Mouse (Mus musculus): ENCODE results near the gene Clcn6. TPM values are rescaled to one million over a fixed set of nuclear protein-coding genes. Genes with fewer than 3 reads are reported as not detected.
"Not testable (repeated sequence)": the region's sequence is repeated elsewhere in the genome, so short reads cannot be mapped to it uniquely, and the experiment has no call there.

Gene Clcn6
- total RNA-seq, 2 experiments from 2014 or later: 86.1 to 86.6 TPM

DNA sequence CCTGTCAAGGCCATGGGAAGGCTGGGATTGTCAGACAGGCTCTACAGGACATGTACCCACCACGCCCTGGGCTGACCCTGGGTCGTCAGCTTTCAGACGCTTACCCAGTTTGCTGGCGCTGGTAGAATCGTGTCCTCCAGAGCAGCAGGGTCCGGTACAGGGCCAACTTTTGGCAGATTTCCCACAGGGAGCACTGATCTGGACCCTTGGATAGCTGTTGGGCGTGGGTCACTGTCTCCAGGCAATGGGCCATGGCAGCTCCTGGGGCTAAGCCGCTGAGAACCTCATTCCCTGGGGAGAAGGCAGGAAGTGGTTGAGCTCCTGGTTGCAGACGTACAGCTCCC, 27.8 kb upstream of the Clcn6 start:
- intact Hi-C loops (cut with DNase I): no loop called here
- no peak for DNase-seq

DNA sequence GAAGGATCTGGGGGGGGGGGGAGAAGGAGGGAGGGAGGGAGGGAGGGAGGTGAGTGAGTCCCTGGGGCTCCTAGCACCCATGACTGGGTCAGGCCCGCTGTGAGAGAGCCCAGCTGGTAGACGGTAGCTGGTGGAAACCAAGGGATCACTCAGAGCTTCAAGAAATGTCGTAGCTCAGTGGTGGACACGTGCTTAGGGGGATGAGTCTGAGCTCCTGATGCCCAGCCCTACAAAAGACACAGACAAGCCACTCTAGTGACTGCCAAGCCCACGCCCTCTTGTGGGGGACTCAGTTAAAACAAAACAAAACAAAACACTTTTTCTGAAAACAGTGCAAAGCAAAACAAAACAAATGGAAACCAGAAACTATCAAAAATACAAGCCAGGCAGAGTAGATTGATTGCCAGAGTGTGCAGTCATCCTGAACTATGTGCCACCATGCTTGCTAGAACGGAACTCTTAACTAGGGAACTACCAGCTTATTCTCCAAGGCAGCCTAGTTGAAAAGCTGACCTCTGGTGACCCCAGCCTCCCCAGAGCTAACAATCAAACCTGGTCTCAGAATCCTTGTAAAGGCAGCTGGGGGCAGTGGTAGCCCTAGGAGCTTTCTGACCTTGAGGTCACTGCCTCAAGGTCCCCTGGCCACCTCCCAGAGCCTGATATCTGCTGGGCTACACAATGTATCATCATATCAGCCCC, 27.2 kb upstream of the Clcn6 start:
- DNase-seq: no peak
- intact Hi-C loops (cut with DNase I): no loop called here

GRCm38 (mm10) chr4:148061086-148061480, 22.5 kb upstream of the Clcn6 start:
- no peak for DNase-seq
- intact Hi-C loops (cut with DNase I): no loop called here

- no peak for DNase-seq
- intact Hi-C loops (cut with DNase I): no loop called here
Observed at GRCm38 (mm10) chr4:148060120-148061085, 21.8 kb upstream of the Clcn6 start.

DNA sequence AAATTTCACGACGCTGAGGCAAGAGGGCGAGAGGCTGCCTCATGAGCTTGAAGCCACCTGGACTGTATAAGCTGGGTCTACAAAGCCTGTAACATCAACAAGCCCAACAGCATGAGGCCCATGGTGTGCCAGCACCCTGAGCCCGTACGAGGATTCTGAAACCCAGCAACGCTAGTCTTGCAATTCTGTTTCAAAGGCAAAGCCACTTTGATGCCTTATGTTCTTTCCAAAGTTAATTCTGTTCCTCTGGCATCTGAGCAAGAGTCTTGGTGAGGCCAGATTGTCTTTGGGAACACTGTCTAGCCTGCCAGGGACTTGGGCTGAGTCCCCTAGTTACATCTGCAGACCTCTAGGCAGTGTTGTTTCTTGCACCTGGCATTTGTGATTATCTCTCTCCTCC, 20.4 kb upstream of the Clcn6 start:
- DNase-seq: no peak

DNA sequence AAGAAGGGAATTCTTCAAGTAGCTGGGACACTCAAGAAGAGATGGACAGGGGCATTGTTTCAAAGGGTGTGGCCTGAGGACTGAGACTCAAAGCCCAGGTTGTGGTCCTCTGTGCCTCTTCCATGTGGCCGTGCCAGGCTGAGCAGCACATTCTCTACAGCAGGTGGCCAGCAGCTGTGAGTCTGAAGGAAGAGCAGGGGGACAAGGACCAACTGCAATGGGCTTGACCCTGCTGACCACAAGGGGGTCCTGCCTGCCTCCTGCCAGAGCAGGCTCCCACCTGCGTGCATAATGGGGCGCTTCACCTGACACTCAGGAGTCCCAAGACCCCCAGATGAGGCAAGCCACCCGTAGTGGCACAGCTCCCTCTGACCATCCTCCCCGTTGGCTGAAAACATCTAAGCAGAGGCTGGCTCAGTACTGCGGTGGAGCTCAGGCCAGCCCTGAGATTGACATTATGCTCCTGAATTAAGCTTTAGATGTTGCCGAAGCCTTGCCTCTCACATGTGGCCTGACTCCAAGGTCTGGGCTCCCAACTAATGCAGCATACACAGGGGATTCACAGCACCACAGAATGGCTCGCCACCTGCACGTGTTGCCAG, 19.7 kb upstream of the Clcn6 start:
- DNase-seq: no peak
- intact Hi-C loops (cut with DNase I): no loop called here

More for the DNA sequence above, 20.4 kb upstream of the Clcn6 start:
- intact Hi-C loops (cut with DNase I): no loop called here

DNA sequence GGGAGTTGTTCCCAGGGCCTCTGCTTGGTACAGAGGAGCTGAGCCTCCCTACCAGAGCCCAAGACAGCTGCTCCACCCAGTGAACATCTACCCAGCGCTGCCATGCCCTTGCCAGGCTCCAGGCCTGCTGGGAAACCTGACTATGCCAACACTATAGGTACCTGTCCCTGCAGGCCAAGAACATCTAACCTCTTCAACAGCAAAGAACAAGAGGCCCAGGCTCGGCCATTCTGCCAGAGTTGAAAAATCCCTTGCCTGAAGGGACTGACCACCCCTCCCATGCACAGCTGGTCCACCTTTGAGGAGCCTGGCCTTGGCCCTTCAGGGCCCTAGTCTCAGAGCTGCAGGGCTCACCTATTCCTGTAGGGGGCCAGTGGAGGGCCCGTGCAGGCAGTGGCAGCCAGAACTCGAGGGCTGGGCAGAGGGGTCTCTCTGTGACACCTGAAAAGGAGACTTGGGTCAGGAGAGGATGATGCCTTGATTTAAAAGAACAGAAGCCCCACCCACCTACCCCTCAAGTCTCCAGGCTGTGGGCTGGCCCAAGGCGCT, 19.1 kb upstream of the Clcn6 start:
- DNase-seq: no peak

DNA sequence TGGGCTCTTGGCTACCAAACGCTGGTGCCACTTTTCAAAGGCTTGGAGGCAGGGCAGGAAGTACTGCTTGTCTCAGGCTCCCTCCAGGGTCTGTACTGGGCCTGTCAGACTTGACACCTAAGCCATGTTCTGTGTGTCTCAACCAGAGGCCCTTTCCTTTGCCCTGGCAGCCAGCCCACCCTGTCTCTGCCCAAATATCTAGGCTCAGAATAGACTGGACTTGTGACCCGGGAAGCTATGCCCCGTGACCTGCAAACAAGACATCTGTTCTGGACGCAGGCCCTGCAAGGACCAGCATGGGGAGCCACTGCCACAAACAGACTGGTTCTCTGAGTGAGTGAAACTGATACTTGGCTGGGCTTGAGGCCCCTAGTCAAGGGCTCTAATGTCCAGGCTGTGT, 18.2 kb upstream of the Clcn6 start:
- DNase-seq: no peak
- intact Hi-C loops (cut with DNase I): no loop called here

More for the DNA sequence above, 19.1 kb upstream of the Clcn6 start:
- intact Hi-C loops (cut with DNase I): no loop called here

- intact Hi-C loops (cut with DNase I): no loop called here
Observed at GRCm38 (mm10) chr4:148056246-148056645, 17.6 kb upstream of the Clcn6 start.

GRCm38 (mm10) chr4:148054961-148055695, 16.5 kb upstream of the Clcn6 start:
- intact Hi-C loops (cut with DNase I): no loop called here
- DNase-seq: no peak

More at GRCm38 (mm10) chr4:148056246-148056645, 17.6 kb upstream of the Clcn6 start:
- DNase-seq: no peak

DNA sequence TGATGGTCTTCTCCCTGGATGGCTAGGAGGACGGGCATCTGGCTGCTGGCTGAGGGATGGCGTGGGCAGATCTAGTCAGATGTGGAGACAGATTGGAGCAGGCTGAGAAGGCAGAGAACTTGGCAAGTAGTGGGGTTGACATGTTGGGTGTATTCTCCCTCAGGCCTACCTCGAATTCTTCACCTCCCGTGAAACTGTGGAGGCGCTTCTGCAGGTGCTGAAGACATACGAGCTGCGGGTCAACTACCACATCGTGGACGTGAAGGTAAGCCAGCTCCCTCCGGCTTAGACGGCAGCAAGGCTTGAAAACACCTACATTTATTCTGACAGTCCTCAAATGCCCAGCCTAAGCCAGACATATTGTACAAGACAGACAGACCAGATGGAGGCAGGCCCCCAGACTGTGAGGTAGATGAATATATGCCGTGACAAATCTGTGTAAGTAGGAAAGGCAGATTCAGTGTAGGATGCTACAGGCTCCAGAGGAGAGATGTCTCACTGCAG, 14.8 kb upstream of the Clcn6 start:
- peak; percentile 36 for DNase-seq
- intact Hi-C loops (cut with DNase I): no loop called here

DNA sequence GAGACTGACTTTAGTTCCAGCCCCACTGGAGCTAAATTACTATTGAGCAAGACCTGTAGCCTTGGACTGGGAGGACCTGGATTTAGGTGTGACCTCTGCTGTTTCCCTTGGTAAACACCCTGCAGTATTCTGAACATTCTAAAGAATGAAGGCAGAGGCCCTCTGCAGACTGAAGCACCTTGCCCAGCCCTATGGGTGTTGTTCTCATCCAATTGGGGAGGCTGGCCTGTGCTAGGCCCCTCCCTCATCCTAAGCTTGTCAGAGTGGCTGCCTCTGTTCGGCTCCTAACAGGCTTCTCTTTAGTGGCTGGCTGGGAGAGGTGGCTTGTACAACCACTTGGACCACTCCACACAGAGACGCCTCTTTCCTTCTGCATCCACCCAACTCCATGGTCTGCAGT, 14.4 kb upstream of the Clcn6 start:
- intact Hi-C loops (cut with DNase I): no loop called here
- DNase-seq: no peak

GRCm38 (mm10) chr4:148051886-148052285, 13.3 kb upstream of the Clcn6 start:
- DNase-seq: no peak
- intact Hi-C loops (cut with DNase I): no loop called here

DNA sequence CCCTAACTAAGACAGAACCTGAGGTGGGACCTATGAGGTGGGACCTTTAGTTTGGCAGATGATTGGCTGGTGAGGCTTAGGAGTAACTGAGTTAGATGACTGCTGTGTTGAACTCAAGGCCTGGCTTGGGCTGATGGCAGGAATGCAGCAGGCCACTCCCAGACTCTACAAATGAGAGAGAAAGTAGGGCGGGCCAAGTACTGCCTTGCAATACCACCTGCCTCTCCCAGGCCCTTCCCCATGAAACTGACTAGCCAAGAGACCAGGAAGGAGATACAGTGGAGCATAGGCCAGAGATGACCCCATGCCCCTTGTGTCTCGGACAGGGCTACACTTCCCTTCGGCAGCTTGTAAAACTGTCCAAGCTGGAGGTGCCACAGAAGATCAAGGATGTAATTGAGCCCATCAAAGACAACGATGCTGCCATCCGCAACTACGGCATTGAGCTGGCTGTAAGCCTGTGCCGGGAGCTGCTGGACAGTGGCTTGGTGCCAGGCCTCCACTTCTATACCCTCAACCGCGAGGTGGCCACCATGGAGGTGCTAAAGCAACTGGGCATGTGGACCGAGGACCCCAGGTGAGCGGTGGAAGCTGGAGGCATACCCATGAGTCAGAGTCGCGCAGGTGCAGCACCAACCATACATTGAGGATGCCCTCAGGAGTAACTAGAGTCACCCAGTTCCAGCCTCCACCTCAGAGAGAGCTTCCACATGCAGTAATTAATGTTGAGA, 12.6 kb upstream of the Clcn6 start:
- DNase-seq: no peak
- intact Hi-C loops (cut with DNase I): no loop called here

DNA sequence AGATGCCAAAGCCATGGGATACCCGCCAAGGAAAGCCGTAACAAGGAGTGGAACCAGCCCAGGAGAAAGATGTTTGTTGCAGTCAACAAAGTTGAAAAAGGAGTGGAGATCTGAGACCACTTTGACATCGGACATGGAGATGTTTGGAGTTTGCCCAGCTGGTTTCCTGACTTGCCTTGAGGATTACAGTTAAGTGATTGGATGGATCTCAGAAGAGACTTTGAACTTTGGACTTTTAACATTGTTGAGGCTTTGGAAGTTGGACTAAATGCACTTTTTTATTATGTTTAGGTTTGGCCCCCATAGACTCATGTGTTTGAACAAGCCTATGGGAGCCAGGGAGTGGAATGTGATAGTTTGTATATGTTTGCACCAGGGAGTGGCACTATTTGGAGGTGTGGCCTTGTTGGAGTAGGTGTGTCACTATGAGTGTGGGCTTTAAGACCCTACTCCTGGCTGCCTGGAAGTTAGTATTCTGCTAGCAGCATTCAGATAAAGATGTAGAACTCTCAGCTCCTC, 11.8 kb upstream of the Clcn6 start:
- intact Hi-C loops (cut with DNase I); DNase-seq: not testable (repeated sequence)

- intact Hi-C loops (cut with DNase I): no loop called here
- no peak for DNase-seq
Observed at GRCm38 (mm10) chr4:148046450-148047031, 7.9 kb upstream of the Clcn6 start.

- intact Hi-C loops (cut with DNase I): no loop called here
- no peak for DNase-seq
Observed at GRCm38 (mm10) chr4:148044113-148044512, 5.5 kb upstream of the Clcn6 start.

- peak; percentile 47 for DNase-seq
- intact Hi-C loops (cut with DNase I): not testable (repeated sequence)
Observed at GRCm38 (mm10) chr4:148043327-148043726, 4.7 kb upstream of the Clcn6 start.

DNA sequence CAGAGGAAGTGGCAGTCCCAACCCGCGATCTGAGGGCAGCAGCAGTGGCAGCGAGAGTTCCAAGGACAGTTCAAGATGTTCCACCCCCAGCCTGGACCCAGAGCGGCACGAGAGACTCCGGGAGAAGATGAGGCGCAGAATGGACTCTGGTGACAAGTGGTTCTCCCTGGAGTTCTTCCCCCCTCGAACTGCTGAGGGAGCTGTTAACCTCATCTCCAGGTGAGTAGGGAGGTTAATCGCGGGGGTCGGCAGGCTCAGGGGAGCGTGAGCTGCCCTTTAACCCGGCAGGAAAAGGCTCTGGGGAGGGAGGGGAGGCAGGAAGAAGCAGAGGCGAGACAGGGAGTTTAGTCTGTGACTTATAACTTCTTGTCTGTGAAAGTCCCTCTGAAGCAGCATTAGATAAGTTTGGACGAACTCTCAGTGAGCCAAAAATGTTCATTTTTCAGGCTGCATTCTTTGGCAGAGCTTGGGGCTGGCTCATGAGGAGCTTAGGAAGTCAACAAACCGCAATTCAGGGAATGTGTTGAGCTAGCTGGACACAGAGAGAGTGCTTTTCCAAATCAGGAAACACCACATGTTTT, 3.1 kb upstream of the Clcn6 start:
- intact Hi-C loops (cut with DNase I): no loop called here
- no peak for DNase-seq
